Mouse (Mus musculus) ES-Bruce4 (cell line): Measurements from ENCODE around the gene Inpp5d. TPM values are rescaled to one million over a fixed set of nuclear protein-coding genes. Genes with fewer than 3 reads are reported as not detected.
A peak's percentile ranks its signal among the peaks of the same experiment; 100 is the strongest.

Experiments
- H3K27ac ChIP-seq: 2 replicates; pipeline ENCODE4 v1.5.1; 2012; ENCODE audit warnings: low read length, inconsistent platforms; ENCODE audit not compliant: insufficient read depth
- H3K27me3 ChIP-seq: 2 replicates; pipeline ENCODE4 v1.6.1; 2012; ENCODE audit warnings: mild to moderate bottlenecking, low read length, inconsistent platforms; ENCODE audit not compliant: control insufficient read depth, poor library complexity, insufficient read depth, severe bottlenecking
- H3K36me3 ChIP-seq: 2 replicates; pipeline ENCODE4 v1.6.1; 2012; ENCODE audit warnings: inconsistent platforms, mild to moderate bottlenecking, low read length, moderate library complexity; ENCODE audit not compliant: control insufficient read depth, poor library complexity, insufficient read depth, severe bottlenecking
- H3K4me1 ChIP-seq: one replicate; pipeline ENCODE4 v1.8.1; 2011; ENCODE audit warnings: low read length; ENCODE audit not compliant: control insufficient read depth, insufficient read depth
- H3K4me3 ChIP-seq: 2 replicates; pipeline ENCODE4 v1.5.1; 2011; ENCODE audit warnings: low read depth, mild to moderate bottlenecking, low read length
- H3K9ac ChIP-seq: 2 replicates; pipeline ENCODE4 v1.6.1; 2012; ENCODE audit warnings: low read depth, mild to moderate bottlenecking, inconsistent platforms; ENCODE audit not compliant: poor library complexity, severe bottlenecking
- H3K9me3 ChIP-seq: replicated peaks from 2 replicates; pipeline ENCODE4 v1.6.1; 2012; ENCODE audit warnings: mild to moderate bottlenecking, low read length, inconsistent platforms; ENCODE audit not compliant: control insufficient read depth, poor library complexity, insufficient read depth, severe bottlenecking
- CTCF ChIP-seq: IDR thresholded peaks from one replicate; pipeline ENCODE4 v1.8.1; 2011; ENCODE audit warnings: low read depth, low read length
- EP300 ChIP-seq: IDR thresholded peaks from 2 replicates; pipeline ENCODE4 v1.6.1; 2011; ENCODE audit warnings: low read depth, low read length; ENCODE audit not compliant: insufficient read depth
- POLR2A ChIP-seq: IDR thresholded peaks from one replicate; pipeline ENCODE4 v1.8.1; 2011; ENCODE audit warnings: low read length; ENCODE audit not compliant: insufficient read depth
- polyA plus RNA-seq: library from polyadenylated mRNA; stranded (reverse); fragments of >200 nt; gene quantifications from 2 replicates; pipeline ENCODE4 v1.2.4, GENCODE M21; 2011; ENCODE audit warnings: low read depth; ENCODE audit not compliant: missing spikeins, insufficient read depth, insufficient read length

Inpp5d gene
- polyA plus RNA-seq, 1 experiment: 16.8 TPM

DNA sequence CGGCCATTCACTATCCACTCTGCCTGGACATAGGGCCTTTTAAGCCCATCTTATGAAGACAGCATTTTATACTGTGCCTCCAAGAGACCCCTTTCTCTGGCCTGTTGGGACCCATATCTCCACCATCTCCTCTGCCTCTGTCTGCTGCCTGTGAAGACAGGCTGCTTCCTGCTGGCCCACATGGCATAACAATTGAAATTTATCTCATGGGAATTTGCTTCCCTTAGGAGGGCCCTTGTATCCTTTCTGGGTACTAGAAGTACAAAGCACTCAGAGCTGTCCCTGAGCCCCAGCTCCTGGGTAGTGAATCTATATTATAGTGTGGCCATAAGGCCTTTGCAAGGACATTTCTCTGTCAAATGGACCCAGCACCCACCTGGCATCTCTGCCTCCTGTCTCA is 40.6 kb downstream of the Inpp5d start:
- Histone ChIP-seq H3K4me1 (peaks cover 12% of the 10 kb centered on the region), H3K9ac (no peak overlapping the region), H3K9me3 (peaks cover 7% of the 10 kb centered on the region; the same call in 1 of the 2 replicates), H3K27me3 (no peaks in the 10 kb centered on the region), H3K36me3 (no peaks in the 10 kb centered on the region), H3K4me3 (no peak overlapping the region), H3K27ac (no peak overlapping the region)
- TF ChIP-seq EP300: no peak
- no peak for TF ChIP-seq POLR2A
- TF ChIP-seq CTCF: no peak

DNA sequence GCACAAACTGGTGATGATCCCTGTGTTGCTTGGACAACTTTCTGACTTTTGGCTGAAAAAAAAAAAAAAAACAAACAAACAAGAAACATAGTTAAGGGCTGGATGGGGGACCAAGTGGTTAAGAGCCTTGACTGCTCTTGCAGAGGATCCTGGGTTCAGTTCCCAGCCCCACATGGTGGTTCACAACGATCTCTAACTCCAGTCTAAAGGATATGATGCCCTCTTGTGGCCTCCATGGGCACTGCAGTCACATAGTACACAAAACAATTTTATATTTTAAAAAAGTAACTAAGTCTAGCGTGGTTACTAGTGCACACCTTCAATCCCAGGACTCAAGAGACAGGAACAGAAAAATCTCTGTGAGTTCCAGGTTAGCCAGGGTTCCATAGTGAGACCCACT is 43.9 kb downstream of the Inpp5d start:
- no peak overlapping the region for H3K4me3 ChIP-seq
- peaks cover 6% of the 10 kb centered on the region for H3K4me1 ChIP-seq
- no peaks in the 10 kb centered on the region for H3K36me3 ChIP-seq
- H3K9me3 ChIP-seq: peaks cover 7% of the 10 kb centered on the region; the same call in 1 of the 2 replicates
- TF ChIP-seq POLR2A (no peak), CTCF (peak; percentile 28), EP300 (no peak)
- no peak overlapping the region for H3K27ac ChIP-seq
- H3K9ac ChIP-seq: no peak overlapping the region
- H3K27me3 ChIP-seq: no peaks in the 10 kb centered on the region

DNA sequence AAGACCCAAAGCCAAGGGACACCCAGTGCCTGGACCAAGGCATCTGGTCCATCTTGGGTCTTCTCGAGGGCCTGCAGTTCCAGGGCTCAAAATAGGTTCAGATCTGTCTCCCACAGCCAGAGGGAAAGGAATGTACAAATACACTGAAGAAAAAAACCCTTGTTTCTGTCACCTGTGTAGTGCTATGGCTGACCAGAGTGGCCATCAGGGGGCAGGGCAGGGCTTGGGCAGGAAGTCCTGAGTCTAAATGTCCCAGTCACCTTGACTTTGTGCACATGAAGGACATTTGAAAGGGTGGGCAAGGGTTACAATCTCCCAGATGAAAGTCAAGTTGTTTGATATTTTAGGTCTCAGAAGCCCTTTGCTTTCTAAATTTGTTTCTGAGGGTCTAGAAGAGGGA is 46.9 kb downstream of the Inpp5d start:
- no peaks in the 10 kb centered on the region for H3K36me3 ChIP-seq
- no peak overlapping the region for H3K9ac ChIP-seq
- TF ChIP-seq EP300 (no peak), CTCF (peak; percentile 24)

DNA sequence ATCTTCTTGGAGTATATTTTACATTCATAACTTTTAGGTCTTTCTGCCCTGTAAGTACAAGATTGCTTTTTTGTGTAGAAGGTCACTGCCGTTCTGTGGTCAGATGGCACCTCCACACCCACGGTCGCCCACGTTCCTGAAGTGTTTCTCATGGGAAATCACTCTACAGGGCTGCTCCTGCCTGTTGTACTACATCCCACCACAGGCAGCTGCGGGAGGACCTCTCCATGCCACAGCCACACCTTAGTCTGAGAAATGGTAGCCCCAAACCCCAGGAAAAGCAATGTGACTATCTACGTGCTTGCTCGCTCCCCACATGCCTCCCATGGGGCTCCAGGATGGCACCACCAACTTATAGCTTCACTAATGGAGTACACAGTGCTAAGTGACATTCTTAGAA is 48.2 kb downstream of the Inpp5d start:
- peaks cover 7% of the 10 kb centered on the region; the same call in 1 of the 2 replicates for H3K9me3 ChIP-seq
- H3K4me3 ChIP-seq: no peak overlapping the region
- TF ChIP-seq POLR2A: no peak
- no peak for TF ChIP-seq EP300
- no peak for TF ChIP-seq CTCF
- no peaks in the 10 kb centered on the region for H3K36me3 ChIP-seq
- H3K9ac ChIP-seq: no peak overlapping the region
- H3K27me3 ChIP-seq: no peaks in the 10 kb centered on the region
- H3K4me1 ChIP-seq: no peaks in the 10 kb centered on the region
- H3K27ac ChIP-seq: no peak overlapping the region

More for the DNA sequence above, 46.9 kb downstream of the Inpp5d start:
- Histone ChIP-seq H3K4me1 (no peaks in the 10 kb centered on the region), H3K4me3 (no peak overlapping the region), H3K27ac (no peak overlapping the region), H3K9me3 (peaks cover 7% of the 10 kb centered on the region; the same call in 1 of the 2 replicates), H3K27me3 (no peaks in the 10 kb centered on the region)

DNA sequence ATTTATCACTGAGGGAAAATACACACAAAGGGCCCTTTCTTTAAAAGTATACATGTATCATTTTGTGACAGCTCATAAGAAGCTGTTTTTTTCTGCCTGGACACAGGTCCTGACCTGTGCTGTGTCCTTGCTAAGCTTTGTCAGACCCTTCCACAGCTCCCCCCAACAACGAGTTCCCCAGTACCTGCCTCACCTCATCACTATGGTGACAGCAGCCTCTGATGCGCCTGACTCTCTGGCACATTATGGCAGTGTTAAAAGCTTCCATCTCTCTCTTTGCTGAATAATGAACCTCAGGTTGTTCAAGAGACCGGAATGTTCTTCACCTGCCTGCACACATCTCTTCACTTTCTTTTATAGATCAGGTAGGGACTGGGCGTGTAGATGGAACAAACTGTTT is 51.4 kb downstream of the Inpp5d start:
- Histone ChIP-seq H3K9ac (no peak overlapping the region), H3K27ac (no peak overlapping the region), H3K9me3 (no peaks in the 10 kb centered on the region), H3K27me3 (no peaks in the 10 kb centered on the region), H3K4me1 (peaks cover 5% of the 10 kb centered on the region), H3K36me3 (no peaks in the 10 kb centered on the region), H3K4me3 (no peak overlapping the region)
- TF ChIP-seq EP300 (no peak), CTCF (no peak), POLR2A (no peak)

DNA sequence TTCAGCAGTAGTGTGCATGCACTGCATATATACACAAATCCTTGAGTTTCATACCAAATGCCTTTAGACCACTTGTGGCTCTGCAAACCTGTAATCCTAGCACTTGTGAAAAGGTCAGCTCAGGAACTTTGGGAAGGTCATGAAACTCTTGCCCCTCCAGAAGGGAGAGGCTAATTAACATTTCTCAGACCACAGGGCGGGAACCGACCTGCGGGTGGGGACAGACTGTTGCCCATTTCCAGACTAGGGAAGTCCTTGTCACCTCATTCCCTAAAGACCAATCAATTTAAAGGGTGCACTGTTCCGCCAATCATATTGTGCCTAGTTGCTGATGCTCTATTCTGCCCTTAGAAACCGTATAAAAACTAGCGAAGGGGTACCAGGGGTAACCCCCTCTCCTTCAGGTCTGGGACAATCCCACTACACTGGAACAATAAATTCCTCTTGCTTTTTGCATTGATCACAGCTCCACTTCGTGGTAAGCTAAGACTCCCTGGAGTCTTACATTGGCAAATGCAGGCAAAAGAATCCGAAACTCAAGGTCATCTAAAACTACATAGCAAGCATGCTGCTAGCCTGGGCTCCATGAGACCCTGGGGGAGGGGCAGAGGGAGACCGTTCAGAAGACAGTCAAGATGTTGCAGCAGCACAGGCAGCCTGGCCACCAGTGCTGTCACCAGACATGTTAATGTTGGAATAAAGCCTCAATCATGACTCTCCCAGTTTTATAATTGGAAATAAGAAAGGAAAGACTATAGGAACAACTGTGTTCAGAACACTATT is 53.9 kb downstream of the Inpp5d start:
- peak overlapping the region; percentile 29; the same call in 1 of the 2 replicates for H3K4me3 ChIP-seq
- H3K4me1 ChIP-seq: peaks cover 7% of the 10 kb centered on the region
- peaks cover 2% of the 10 kb centered on the region; the same call in 1 of the 2 replicates for H3K36me3 ChIP-seq
- no peaks in the 10 kb centered on the region for H3K9me3 ChIP-seq
- TF ChIP-seq EP300: peak; percentile 87
- TF ChIP-seq CTCF: no peak
- TF ChIP-seq POLR2A: no peak
- peak overlapping the region; percentile 53 for H3K9ac ChIP-seq
- H3K27ac ChIP-seq: peak overlapping the region; percentile 86
- no peaks in the 10 kb centered on the region for H3K27me3 ChIP-seq
